Mouse (Mus musculus): ENCODE data around the gene Secisbp2. TPM values are rescaled to one million over a fixed set of nuclear protein-coding genes. Genes with fewer than 3 reads are reported as not detected.

Gene Secisbp2
- total RNA-seq, 1 experiment: 26.6 TPM

DNA sequence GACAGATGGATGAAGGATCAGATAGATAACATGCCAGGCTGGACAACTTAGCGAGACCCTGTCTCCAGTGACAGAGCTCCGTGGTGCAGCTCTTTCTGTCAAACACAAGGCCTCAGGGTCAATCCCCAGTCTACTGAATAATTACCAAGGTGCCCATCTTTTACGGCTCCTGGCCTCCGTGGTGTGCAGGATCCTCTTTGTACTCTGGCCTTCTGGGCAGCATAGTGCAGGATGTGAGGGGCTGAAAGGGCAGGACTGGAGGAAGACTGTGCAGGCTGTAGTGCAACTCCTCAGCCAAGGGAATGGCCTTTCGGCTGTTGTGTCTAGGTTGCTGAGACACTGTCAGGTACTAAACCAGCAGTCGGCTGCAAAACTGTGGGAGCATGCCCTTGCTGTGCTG, 1.7 kb downstream of the Secisbp2 start:
- Histone ChIP-seq H3K27ac (ENCODE audit: insufficient read depth, low read depth, low read length, poor library complexity, severe bottlenecking) (no peak overlapping the region), H3K9me3 (ENCODE audit: control insufficient read depth, insufficient read depth, low read depth, low read length) (no peaks in the 10 kb centered on the region), H3K9ac (ENCODE audit: insufficient read depth, low read depth, low read length, poor library complexity, severe bottlenecking) (no peak overlapping the region), H3K4me1 (ENCODE audit: control insufficient read depth in 2 of 2, insufficient read depth in 2 of 2, low read length in 2 of 2, poor library complexity in 1 of 2) (peaks cover 3% of the 10 kb centered on the region in 2 experiments; a peak in 3 of 4 replicates), H3K4me3 (ENCODE audit: insufficient read depth in 1 of 2, low read depth in 1 of 2, low read length in 2 of 2, poor library complexity in 1 of 2, severe bottlenecking in 1 of 2) (no peak overlapping the region), H3K36me3 (ENCODE audit: control insufficient read depth, insufficient read depth, low read length, poor library complexity, severe bottlenecking) (peaks cover 40% of the 10 kb centered on the region)
- in situ Hi-C loops (cut with MboI; ENCODE audit: low sequenced_read_pairs in 2 of 2, unreplicated experiment in 2 of 2): no loop called here
- DNase-seq (ENCODE audit: low read depth, low spot score): no peak
- TF ChIP-seq CHD2 (IDR thresholded peaks at IDR 0.05; ENCODE audit: low read depth, low read length) (no peak), ZNF384 (IDR thresholded peaks at IDR 0.05; ENCODE audit: low read depth, low read length) (no peak), ZC3H11A (IDR thresholded peaks at IDR 0.05; ENCODE audit: borderline replicate concordance, low read depth, low read length) (no peak), HCFC1 (IDR thresholded peaks at IDR 0.05; ENCODE audit: borderline replicate concordance, insufficient read depth, low read length) (no peak), MAFK (IDR thresholded peaks at IDR 0.05; ENCODE audit: insufficient read depth, low read depth, low read length) (no peak)

DNA sequence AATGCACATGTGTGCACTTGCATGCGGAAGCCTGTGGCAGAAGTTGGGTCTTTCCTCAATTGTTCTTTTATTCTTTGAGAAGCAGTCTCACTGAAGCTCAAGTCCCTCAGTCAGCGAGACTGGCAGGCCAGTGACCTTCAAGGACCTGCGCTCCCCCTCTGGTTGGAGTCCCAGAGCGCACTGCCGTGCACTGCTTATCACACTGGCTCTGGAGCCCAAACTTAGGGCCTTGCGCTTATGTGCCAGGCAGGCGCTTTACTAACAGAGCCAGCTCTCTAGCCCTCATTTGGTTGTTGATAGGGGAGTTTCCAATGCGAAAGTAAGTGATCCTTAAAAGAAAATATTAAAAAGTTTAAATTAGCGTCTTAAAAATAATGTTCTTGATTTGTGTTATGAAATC, 2.5 kb downstream of the Secisbp2 start:
- Histone ChIP-seq H3K4me1 (ENCODE audit: control insufficient read depth in 2 of 2, insufficient read depth in 2 of 2, low read length in 2 of 2, poor library complexity in 1 of 2) (peaks cover 2 to 3% of the 10 kb centered on the region in 2 experiments; a peak in 3 of 4 replicates), H3K4me3 (ENCODE audit: insufficient read depth in 1 of 2, low read depth in 1 of 2, low read length in 2 of 2, poor library complexity in 1 of 2, severe bottlenecking in 1 of 2) (no peak overlapping the region), H3K36me3 (ENCODE audit: control insufficient read depth, insufficient read depth, low read length, poor library complexity, severe bottlenecking) (peaks cover 43% of the 10 kb centered on the region), H3K27ac (ENCODE audit: insufficient read depth, low read depth, low read length, poor library complexity, severe bottlenecking) (no peak overlapping the region), H3K9ac (ENCODE audit: insufficient read depth, low read depth, low read length, poor library complexity, severe bottlenecking) (no peak overlapping the region), H3K9me3 (ENCODE audit: control insufficient read depth, insufficient read depth, low read depth, low read length) (no peaks in the 10 kb centered on the region)
- DNase-seq (ENCODE audit: low read depth, low spot score): no peak
- TF ChIP-seq CHD2 (IDR thresholded peaks at IDR 0.05; ENCODE audit: low read depth, low read length) (no peak), ZC3H11A (IDR thresholded peaks at IDR 0.05; ENCODE audit: borderline replicate concordance, low read depth, low read length) (no peak), ZNF384 (IDR thresholded peaks at IDR 0.05; ENCODE audit: low read depth, low read length) (no peak)
- in situ Hi-C loops (cut with MboI; ENCODE audit: low sequenced_read_pairs in 2 of 2, unreplicated experiment in 2 of 2): no loop called here

DNA sequence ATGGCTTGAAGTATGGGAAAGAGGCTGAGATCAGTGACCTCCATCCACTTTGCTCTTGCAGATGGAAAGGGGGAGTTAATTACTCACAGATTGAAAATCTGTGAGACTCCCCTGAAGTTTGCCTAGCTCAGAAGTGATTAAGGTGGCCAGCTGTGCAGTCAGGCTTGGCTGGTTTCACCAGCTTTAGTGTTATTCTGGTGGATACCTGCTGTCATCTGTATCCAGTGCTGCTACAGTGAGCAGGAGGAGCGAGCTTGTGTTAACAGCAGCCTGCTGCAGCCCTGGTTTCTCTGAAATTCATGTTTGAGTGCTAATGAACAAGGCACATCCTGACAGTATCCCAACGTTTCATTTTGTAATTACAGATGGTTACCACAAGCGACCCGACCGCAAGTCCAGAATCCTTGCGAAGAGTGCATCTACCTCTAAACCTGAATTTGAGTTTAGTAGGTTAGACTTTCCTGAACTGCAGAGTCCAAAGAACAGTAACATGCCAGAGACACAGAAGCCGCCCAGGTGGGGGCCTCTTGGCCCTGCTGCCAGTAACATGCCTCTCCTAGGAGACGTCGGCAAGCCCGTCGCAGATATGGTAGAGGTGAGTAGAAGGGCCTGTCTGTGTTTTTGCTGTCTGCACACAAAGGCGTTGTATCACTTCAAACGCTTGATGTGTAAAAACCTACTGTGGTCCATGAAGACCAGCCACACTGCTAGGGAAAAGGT, 5.2 kb downstream of the Secisbp2 start:
- in situ Hi-C loops (cut with MboI; ENCODE audit: low sequenced_read_pairs in 2 of 2, unreplicated experiment in 2 of 2): no loop called here
- H3K36me3 ChIP-seq (ENCODE audit: control insufficient read depth, insufficient read depth, low read length, poor library complexity, severe bottlenecking): peaks cover 49% of the 10 kb centered on the region

DNA sequence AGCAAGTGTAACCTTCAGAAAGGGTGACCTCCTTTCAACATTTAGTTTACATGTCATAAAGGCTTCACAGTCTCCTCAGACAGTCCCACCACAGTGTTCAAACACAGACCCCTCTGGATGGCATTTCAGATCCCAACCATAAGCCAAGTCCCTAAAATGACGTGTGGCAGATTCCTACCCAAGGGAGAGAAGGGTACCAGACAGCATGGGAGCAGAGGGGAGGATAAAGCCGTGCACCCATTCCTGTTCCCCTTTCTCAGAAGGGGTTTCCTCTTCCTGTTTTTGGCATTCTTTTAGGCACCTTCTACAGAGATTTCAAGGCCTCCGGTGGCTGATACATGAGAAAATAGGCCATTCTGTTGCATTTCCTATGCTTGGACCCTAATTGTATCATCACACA, 6.6 kb downstream of the Secisbp2 start:
- no peak overlapping the region for H3K4me3 ChIP-seq (ENCODE audit: insufficient read depth in 1 of 2, low read depth in 1 of 2, low read length in 2 of 2, poor library complexity in 1 of 2, severe bottlenecking in 1 of 2)
- H3K27ac ChIP-seq (ENCODE audit: insufficient read depth, low read depth, low read length, poor library complexity, severe bottlenecking): no peak overlapping the region
- H3K9me3 ChIP-seq (ENCODE audit: control insufficient read depth, insufficient read depth, low read depth, low read length): no peaks in the 10 kb centered on the region
- no peak overlapping the region for H3K9ac ChIP-seq (ENCODE audit: insufficient read depth, low read depth, low read length, poor library complexity, severe bottlenecking)
- DNase-seq (ENCODE audit: low read depth, low spot score): no peak
- in situ Hi-C loops (cut with MboI; ENCODE audit: low sequenced_read_pairs in 2 of 2, unreplicated experiment in 2 of 2): no loop called here
- H3K4me1 ChIP-seq (ENCODE audit: control insufficient read depth in 2 of 2, insufficient read depth in 2 of 2, low read length in 2 of 2, poor library complexity in 1 of 2): no peaks in the 10 kb centered on the region
- peaks cover 50% of the 10 kb centered on the region for H3K36me3 ChIP-seq (ENCODE audit: control insufficient read depth, insufficient read depth, low read length, poor library complexity, severe bottlenecking)
- no peak for TF ChIP-seq CHD2 (IDR thresholded peaks at IDR 0.05; ENCODE audit: low read depth, low read length)

More for the DNA sequence above, 5.2 kb downstream of the Secisbp2 start:
- TF ChIP-seq CHD2 (IDR thresholded peaks at IDR 0.05; ENCODE audit: low read depth, low read length) (no peak), ZNF384 (IDR thresholded peaks at IDR 0.05; ENCODE audit: low read depth, low read length) (no peak), HCFC1 (IDR thresholded peaks at IDR 0.05; ENCODE audit: borderline replicate concordance, insufficient read depth, low read length) (no peak), ZC3H11A (IDR thresholded peaks at IDR 0.05; ENCODE audit: borderline replicate concordance, low read depth, low read length) (no peak), MAFK (IDR thresholded peaks at IDR 0.05; ENCODE audit: insufficient read depth, low read depth, low read length) (no peak)
- Histone ChIP-seq H3K9ac (ENCODE audit: insufficient read depth, low read depth, low read length, poor library complexity, severe bottlenecking) (no peak overlapping the region), H3K4me1 (ENCODE audit: control insufficient read depth in 2 of 2, insufficient read depth in 2 of 2, low read length in 2 of 2, poor library complexity in 1 of 2) (peaks cover 0 to 3% of the 10 kb centered on the region in 2 experiments; a peak in 3 of 4 replicates), H3K4me3 (ENCODE audit: insufficient read depth in 1 of 2, low read depth in 1 of 2, low read length in 2 of 2, poor library complexity in 1 of 2, severe bottlenecking in 1 of 2) (no peak overlapping the region), H3K27ac (ENCODE audit: insufficient read depth, low read depth, low read length, poor library complexity, severe bottlenecking) (no peak overlapping the region), H3K9me3 (ENCODE audit: control insufficient read depth, insufficient read depth, low read depth, low read length) (no peaks in the 10 kb centered on the region)
- no peak for DNase-seq (ENCODE audit: low read depth, low spot score)

DNA sequence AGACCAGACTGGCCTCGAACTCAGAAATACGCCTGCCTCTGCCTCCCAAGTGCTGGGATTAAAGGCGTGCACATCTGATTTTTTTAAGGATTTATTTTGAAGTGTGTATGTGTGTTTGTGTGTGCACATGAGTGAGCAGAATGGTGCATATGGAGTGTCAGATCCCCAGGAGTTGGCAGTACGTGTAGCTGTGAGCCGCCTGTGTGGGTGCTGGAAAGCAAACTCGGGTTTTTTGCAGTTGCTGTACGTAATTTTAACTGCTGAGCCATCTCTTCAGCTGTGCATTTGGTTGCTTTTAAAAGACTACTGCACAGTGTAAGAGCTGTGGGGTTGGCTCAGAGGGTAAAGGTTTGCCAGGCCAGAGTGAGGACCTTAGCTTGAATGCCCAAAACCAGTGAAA, 8.1 kb downstream of the Secisbp2 start:
- no peak for TF ChIP-seq HCFC1 (IDR thresholded peaks at IDR 0.05; ENCODE audit: borderline replicate concordance, insufficient read depth, low read length)
- no peak for TF ChIP-seq ZNF384 (IDR thresholded peaks at IDR 0.05; ENCODE audit: low read depth, low read length)
- in situ Hi-C loops (cut with MboI; ENCODE audit: low sequenced_read_pairs in 2 of 2, unreplicated experiment in 2 of 2): no loop called here
- Histone ChIP-seq H3K9ac (ENCODE audit: insufficient read depth, low read depth, low read length, poor library complexity, severe bottlenecking) (no peak overlapping the region), H3K4me3 (ENCODE audit: insufficient read depth in 1 of 2, low read depth in 1 of 2, low read length in 2 of 2, poor library complexity in 1 of 2, severe bottlenecking in 1 of 2) (no peak overlapping the region), H3K4me1 (ENCODE audit: control insufficient read depth in 2 of 2, insufficient read depth in 2 of 2, low read length in 2 of 2, poor library complexity in 1 of 2) (no peaks in the 10 kb centered on the region), H3K36me3 (ENCODE audit: control insufficient read depth, insufficient read depth, low read length, poor library complexity, severe bottlenecking) (peaks cover 43% of the 10 kb centered on the region), H3K9me3 (ENCODE audit: control insufficient read depth, insufficient read depth, low read depth, low read length) (no peaks in the 10 kb centered on the region), H3K27ac (ENCODE audit: insufficient read depth, low read depth, low read length, poor library complexity, severe bottlenecking) (no peak overlapping the region)
- DNase-seq (ENCODE audit: low read depth, low spot score): no peak

Measured in ES-E14 (cell line).